Mouse (Mus musculus) CH12.LX (cell line): ENCODE results near the gene Gm853. TPM values are rescaled to one million over a fixed set of nuclear protein-coding genes. Genes with fewer than 3 reads are reported as not detected.

ENCODE experiments used
- DNase-seq: peaks from one replicate; pipeline ENCODE4 v3.0.0-alpha.2; 2013; ENCODE audit errors: extremely low read depth
- H3K27ac ChIP-seq: 2 replicates; pipeline ENCODE4 v1.5.1; 2012; ENCODE audit warnings: low read depth, mild to moderate bottlenecking, control low read depth, moderate library complexity; ENCODE audit not compliant: insufficient read depth
- H3K27me3 ChIP-seq: replicated peaks from 2 replicates; pipeline ENCODE3; 2012; ENCODE audit warnings: inconsistent platforms
- H3K36me3 ChIP-seq, 2 experiments: replicated peaks in 1 of 2; 2 replicates each; pipeline versions ENCODE3 to v1.6.1; 2012; ENCODE audit warnings: inconsistent platforms in 1 of 2, low read length in 1 of 2, mild to moderate bottlenecking in 1 of 2, mixed read lengths in 1 of 2, moderate library complexity in 1 of 2; ENCODE audit not compliant: control insufficient read depth in 1 of 2, insufficient read depth in 1 of 2
- H3K4me1 ChIP-seq, 2 experiments: 2 replicates each; pipeline ENCODE4 v1.6.1; 2012; ENCODE audit warnings: inconsistent platforms in 1 of 2, moderate library complexity in 1 of 2; ENCODE audit not compliant: insufficient read depth in 2 of 2, control insufficient read depth in 1 of 2
- H3K4me2 ChIP-seq: 2 replicates; pipeline ENCODE4 v1.6.1; 2012; ENCODE audit warnings: low read depth, mild to moderate bottlenecking, control low read depth; ENCODE audit not compliant: poor library complexity, insufficient read depth, severe bottlenecking
- H3K4me3 ChIP-seq, 3 experiments: fragments of 150-350 bp in 1 of 3; sonication (generic) in 1 of 3; replicated peaks in 1 of 3; 2 replicates each; pipeline versions ENCODE3 to v1.5.1; 2011 to 2012; ENCODE audit warnings: low read depth in 2 of 3, low read length in 2 of 3, mild to moderate bottlenecking in 2 of 3, moderate library complexity in 2 of 3, control low read depth in 1 of 3, improper control_type of control experiment in 1 of 3, inconsistent platforms in 1 of 3, mixed read lengths in 1 of 3; ENCODE audit not compliant: poor library complexity in 1 of 3
- H3K79me2 ChIP-seq: replicated peaks from 2 replicates; pipeline ENCODE4 v1.6.1; 2012; ENCODE audit warnings: mild to moderate bottlenecking, moderate library complexity; ENCODE audit not compliant: control insufficient read depth, poor library complexity, insufficient read depth, severe bottlenecking; ENCODE audit errors: extremely low read depth
- H3K9ac ChIP-seq: 2 replicates; pipeline ENCODE4 v1.6.1; 2012; ENCODE audit warnings: low read depth, mild to moderate bottlenecking, control low read depth, moderate library complexity; ENCODE audit not compliant: insufficient read depth
- H3K9me3 ChIP-seq: replicated peaks from 2 replicates; pipeline ENCODE3; 2012; ENCODE audit warnings: low read length, inconsistent platforms, mixed read lengths
- CTCF ChIP-seq, 2 experiments: IDR thresholded peaks in 1 of 2; conservative IDR thresholded peaks in 1 of 2; 2 replicates each; pipeline ENCODE4 v1.5.1; 2011 to 2012; ENCODE audit warnings: low read depth in 2 of 2, low read length in 2 of 2, improper control_type of control experiment in 1 of 2, inconsistent platforms in 1 of 2, mild to moderate bottlenecking in 1 of 2, moderate library complexity in 1 of 2
- ELF1 ChIP-seq: IDR thresholded peaks from 2 replicates; pipeline ENCODE4 v1.6.1; 2014; ENCODE audit warnings: low read depth, mild to moderate bottlenecking, inconsistent platforms, low read length, improper control_type of control experiment
- GABPA ChIP-seq: IDR thresholded peaks from 2 replicates; pipeline ENCODE4 v1.6.1; 2012; ENCODE audit warnings: low read depth, low read length, improper control_type of control experiment, inconsistent platforms; ENCODE audit not compliant: insufficient replicate concordance
- IRF4 ChIP-seq: IDR thresholded peaks from 2 replicates; pipeline ENCODE4 v1.6.1; 2014; ENCODE audit warnings: low read depth, mild to moderate bottlenecking, inconsistent platforms, low read length, improper control_type of control experiment
- MAFK ChIP-seq: IDR thresholded peaks from 2 replicates; pipeline ENCODE4 v1.6.1; 2011; ENCODE audit warnings: low read length, improper control_type of control experiment; ENCODE audit not compliant: insufficient replicate concordance
- MAX ChIP-seq: IDR thresholded peaks from 2 replicates; pipeline ENCODE4 v1.6.1; 2011; ENCODE audit warnings: low read length, improper control_type of control experiment
- MEF2A ChIP-seq: IDR thresholded peaks from 2 replicates; pipeline ENCODE4 v1.6.1; 2014; ENCODE audit warnings: low read depth, mild to moderate bottlenecking, inconsistent platforms, low read length, improper control_type of control experiment, borderline replicate concordance
- MYC ChIP-seq: IDR thresholded peaks from 2 replicates; pipeline ENCODE4 v1.6.1; 2011; ENCODE audit warnings: low read depth, mild to moderate bottlenecking, improper control_type of control experiment, low read length
- NELFE ChIP-seq: IDR thresholded peaks from 2 replicates; pipeline ENCODE4 v1.6.1; 2011; ENCODE audit warnings: low read depth, low read length, improper control_type of control experiment
- NRF1 ChIP-seq: IDR thresholded peaks from 2 replicates; pipeline ENCODE4 v1.6.1; 2014; ENCODE audit warnings: low read depth, mild to moderate bottlenecking, inconsistent platforms, low read length, improper control_type of control experiment, moderate library complexity
- PAX5 ChIP-seq: IDR thresholded peaks from 2 replicates; pipeline ENCODE4 v1.6.1; 2012; ENCODE audit warnings: low read length, inconsistent platforms, mixed read lengths
- POLR2A ChIP-seq: IDR thresholded peaks from 2 replicates; pipeline ENCODE4 v1.6.1; 2011; ENCODE audit warnings: low read depth, mild to moderate bottlenecking, improper control_type of control experiment, low read length
- RAD21 ChIP-seq: IDR thresholded peaks from 2 replicates; pipeline ENCODE4 v1.6.1; 2011; ENCODE audit warnings: low read depth, mild to moderate bottlenecking, low read length, improper control_type of control experiment, moderate library complexity
- SIN3A ChIP-seq: IDR thresholded peaks from 2 replicates; pipeline ENCODE4 v1.6.1; 2012; ENCODE audit warnings: low read length, improper control_type of control experiment, inconsistent platforms
- SMC3 ChIP-seq: IDR thresholded peaks from 2 replicates; pipeline ENCODE4 v1.6.1; 2011; ENCODE audit warnings: low read depth, low read length, improper control_type of control experiment
- TCF12 ChIP-seq: IDR thresholded peaks from 2 replicates; pipeline ENCODE4 v1.6.1; 2014; ENCODE audit warnings: low read depth, mild to moderate bottlenecking, inconsistent platforms, low read length, improper control_type of control experiment
- USF1 ChIP-seq: IDR thresholded peaks from 2 replicates; pipeline ENCODE4 v1.6.1; 2014; ENCODE audit warnings: low read depth, mild to moderate bottlenecking, inconsistent platforms, low read length, improper control_type of control experiment
- USF2 ChIP-seq: conservative IDR thresholded peaks from 2 replicates; pipeline ENCODE4 v1.6.1; 2011; ENCODE audit warnings: low read depth, low read length, improper control_type of control experiment
- ZC3H11A ChIP-seq: IDR thresholded peaks from 2 replicates; pipeline ENCODE4 v1.6.1; 2012; ENCODE audit warnings: low read depth, mild to moderate bottlenecking, inconsistent platforms, low read length, improper control_type of control experiment
- dilution Hi-C: fragments of 300-500 bp; cut with MboI; formaldehyde crosslinking; loops from 2 replicates; pipeline ENCODE4 v1.14.3; 2020; ENCODE audit warnings: low sequenced_read_pairs; ENCODE audit not compliant: extremely low pct_unique_long_range_greater_than_20kb, extremely low pct_ligation_motif_present
- in situ Hi-C: fragments of 300-500 bp; cut with MboI; formaldehyde crosslinking; loops from 3 replicates; pipeline ENCODE4 v1.14.3; 2019; ENCODE audit warnings: low sequenced_read_pairs, low pct_ligation_motif_present, low pct_unique_long_range_greater_than_20kb, mixed read lengths
- polyA plus RNA-seq: library from polyadenylated mRNA; unstranded; fragments of >175 nt; gene quantifications from 2 replicates; pipeline ENCODE4 v1.2.1, GENCODE M21; 2012; ENCODE audit warnings: low read depth; ENCODE audit not compliant: insufficient read length
- total RNA-seq, 2 experiments: library from RNA; depleted of rRNA; stranded (reverse); fragments of 300-350 nt in 1 of 2; fragments of >200 nt in 1 of 2; gene quantifications; 2 replicates each; pipeline ENCODE4 v1.2.3; 2012 to 2014

The Gm853 gene
- total and polyA plus RNA-seq, 3 experiments, result not detected

DNA sequence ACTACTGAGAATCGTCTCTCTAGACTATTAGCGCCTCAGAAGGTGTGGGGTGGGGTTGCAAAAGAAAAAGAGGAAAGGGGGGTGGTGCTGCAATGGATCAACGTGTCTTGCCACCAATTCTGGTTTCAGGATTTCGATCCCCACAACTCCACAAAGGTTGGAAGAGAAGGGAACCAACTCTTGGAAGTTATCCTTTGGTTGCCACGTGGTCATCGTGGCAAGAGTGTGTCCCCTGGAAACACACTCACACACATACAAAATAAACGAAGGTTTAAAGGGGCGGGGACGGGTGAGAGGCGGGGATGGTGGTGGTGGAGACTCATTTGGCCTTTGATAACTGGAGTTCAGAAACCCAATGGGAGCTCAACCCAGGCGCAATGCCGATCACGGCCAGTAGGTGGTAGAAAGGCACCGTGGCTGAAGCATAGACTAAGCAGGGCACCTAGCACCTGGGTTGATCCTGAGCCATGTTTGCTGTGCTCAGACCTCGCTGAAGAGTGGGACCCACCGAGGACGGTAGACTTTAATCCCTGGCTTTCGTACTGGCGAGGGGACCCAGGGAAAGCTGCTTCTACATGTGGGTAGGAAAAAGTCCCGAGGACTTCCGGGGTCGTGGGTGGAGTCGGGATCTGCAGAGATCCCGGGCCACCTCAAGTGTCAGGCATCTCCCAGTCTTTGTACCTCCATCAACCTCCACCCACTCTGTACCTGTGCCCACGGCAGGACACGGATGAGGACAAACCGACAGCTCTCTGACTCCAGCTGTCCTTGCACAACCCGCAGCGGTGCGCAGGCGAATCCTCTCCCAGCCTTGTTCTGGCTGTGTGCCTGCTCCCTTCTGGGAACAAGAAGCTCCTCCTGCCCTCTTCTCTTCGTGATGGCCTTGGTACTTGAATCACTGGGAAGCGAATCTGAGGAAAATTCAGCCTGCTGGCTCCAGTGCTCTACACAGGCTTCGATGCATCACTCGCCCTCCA lies 23.2 kb downstream of the Gm853 start:
- Histone ChIP-seq H3K79me2 (no peaks in the 10 kb centered on the region), H3K27ac (no peak overlapping the region)
- TF ChIP-seq ELF1 (peak; percentile 60), MYC (peak; percentile 47; the same call in 1 of the 2 replicates), SMC3 (peak; percentile 81), MEF2A (no peak), POLR2A (no peak), NELFE (peak; percentile 58; the same call in 1 of the 2 replicates), RAD21 (peak; percentile 93), NRF1 (peak; percentile 42; the same call in 1 of the 2 replicates), PAX5 (no peak), TCF12 (peak; percentile 31; the same call in 1 of the 2 replicates), SIN3A (no peak), GABPA (no peak), USF1 (no peak), MAFK (no peak), CTCF (conservative IDR thresholded peaks at IDR 0.05 in 1 of 2, IDR thresholded peaks at IDR 0.05 in 1 of 2; ENCODE audit: low read depth in 2 of 2, low read length in 2 of 2) (peak; percentile 75 to 95), ZC3H11A (peak; percentile 31; the same call in 1 of the 2 replicates)
- TF ChIP-seq, all 38 proteins: peak for 9
- Histone ChIP-seq H3K4me3 (no peak overlapping the region), H3K4me2 (peak overlapping the region; percentile 31; the same call in 1 of the 2 replicates), H3K27me3 (peaks cover 63% of the 10 kb centered on the region), H3K9ac (no peak overlapping the region), H3K9me3 (no peaks in the 10 kb centered on the region), H3K4me1 (peaks cover 2 to 4% of the 10 kb centered on the region in 2 experiments; a peak in 1 of 4 replicates), H3K36me3 (no peaks in the 10 kb centered on the region)
- in situ Hi-C loops, result loop anchor here (5.0 kb wide), 2 partner anchors 58 to 93 kb away; no protein-coding TSS in a partner anchor
- dilution Hi-C loops, result no loop called here
- DNase-seq, result peak; percentile 75

DNA sequence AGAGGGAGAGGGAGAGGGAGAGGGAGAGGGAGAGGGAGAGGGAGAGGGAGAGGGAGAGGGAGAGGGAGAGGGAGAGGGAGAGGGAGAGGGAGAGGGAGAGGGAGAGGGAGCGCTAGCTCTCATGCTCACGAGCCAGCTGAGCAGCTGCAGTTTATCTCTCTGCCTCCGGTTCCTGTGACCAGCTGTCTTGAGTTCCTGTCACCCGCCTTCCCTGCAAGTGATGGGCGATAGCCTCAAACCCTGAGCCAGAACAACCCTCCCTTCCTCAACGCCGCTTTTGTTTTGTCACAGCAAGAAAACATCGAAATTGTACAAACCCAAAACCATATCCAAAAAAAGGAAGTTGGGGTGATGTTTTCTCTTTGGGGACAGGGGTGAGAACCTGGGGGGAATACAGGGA lies 25.7 kb downstream of the Gm853 start:
- peaks cover 80% of the 10 kb centered on the region for H3K27me3 ChIP-seq

More for the DNA sequence above, 25.7 kb downstream of the Gm853 start:
- DNase-seq, result no peak
- H3K9me3 ChIP-seq, result no peaks in the 10 kb centered on the region
- peaks cover 2 to 4% of the 10 kb centered on the region in 2 experiments; a peak in 1 of 4 replicates for H3K4me1 ChIP-seq
- no peaks in the 10 kb centered on the region for H3K36me3 ChIP-seq
- H3K79me2 ChIP-seq, result no peaks in the 10 kb centered on the region
- in situ Hi-C loops, result loop anchor here (5.0 kb wide), 2 partner anchors 61 to 96 kb away; no protein-coding TSS in a partner anchor
- H3K9ac ChIP-seq, result no peak overlapping the region
- no peak for TF ChIP-seq USF2
- TF ChIP-seq MAFK, result no peak
- no peak for TF ChIP-seq USF1
- TF ChIP-seq IRF4, result no peak
- no peak for TF ChIP-seq MAX
- no peak for TF ChIP-seq SMC3
- no peak for TF ChIP-seq NELFE
- TF ChIP-seq, all 38 proteins: peak for 0
- dilution Hi-C loops, result no loop called here
- Histone ChIP-seq H3K4me3 (no peak overlapping the region), H3K27ac (no peak overlapping the region), H3K4me2 (no peak overlapping the region)
